Mouse (Mus musculus): ENCODE data around the gene Dnajb11.

The Dnajb11 gene

DNA sequence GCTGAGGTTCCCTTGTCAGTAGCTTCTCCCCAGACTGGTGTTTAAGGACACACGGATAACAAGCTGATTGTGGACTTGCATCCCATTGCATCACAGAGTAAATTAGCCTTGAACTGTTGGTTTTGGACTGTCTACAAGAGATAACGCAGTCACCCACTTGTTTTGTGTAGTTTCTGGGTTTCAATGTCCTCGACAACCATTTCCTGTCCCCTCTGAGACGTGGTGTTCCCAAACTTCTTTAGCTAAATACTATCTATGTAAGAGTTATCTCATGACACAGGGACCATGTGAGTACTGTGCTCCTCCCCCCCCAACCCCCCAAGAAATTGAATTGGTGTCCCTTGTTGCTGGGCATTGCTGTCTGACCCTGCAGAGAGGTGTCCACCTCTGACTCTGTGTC, 23.8 kb downstream of the Dnajb11 start:
- DNase-seq (ENCODE audit: low read depth), result no peak

DNA sequence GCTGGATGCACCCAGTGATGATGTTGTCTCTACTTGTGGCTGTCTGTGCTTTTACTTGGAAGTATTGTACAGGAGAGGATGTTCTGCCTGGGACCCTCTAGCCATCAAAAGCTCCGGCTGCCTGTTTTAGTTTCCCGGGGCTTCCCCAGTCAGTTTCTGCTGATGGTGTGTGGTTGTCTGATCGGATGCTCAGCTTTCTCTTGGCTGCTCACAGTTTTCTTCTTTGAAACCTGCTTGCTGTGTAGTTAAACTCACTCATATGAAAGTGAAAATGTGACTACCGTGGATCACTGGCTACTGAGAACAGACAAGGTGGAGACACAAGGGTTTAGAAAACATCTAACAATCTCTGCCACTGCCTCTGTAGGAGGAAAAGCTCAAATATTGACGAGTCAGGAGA, 25.8 kb downstream of the Dnajb11 start:
- no peak for DNase-seq (ENCODE audit: low read depth)

DNA sequence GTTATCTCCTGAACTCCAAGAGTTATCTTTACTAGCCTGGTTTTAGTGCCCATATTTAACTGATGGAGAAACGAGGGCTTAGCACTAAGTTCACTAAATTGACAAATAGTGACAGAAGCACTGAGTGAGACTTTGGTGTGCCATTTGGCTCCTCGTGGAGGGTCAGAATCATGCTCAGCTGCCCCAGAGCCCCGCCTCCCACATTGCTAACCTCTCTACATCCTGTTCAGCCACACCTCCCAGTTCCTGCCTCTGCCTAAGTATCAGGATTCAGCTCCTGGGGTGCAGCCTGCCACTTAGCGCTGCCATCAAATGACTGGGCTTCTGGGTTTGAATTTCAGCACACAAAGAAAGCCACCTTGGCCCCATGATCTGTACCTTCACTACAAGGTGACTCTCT, 27.7 kb downstream of the Dnajb11 start:
- DNase-seq (ENCODE audit: low read depth), result no peak

DNA sequence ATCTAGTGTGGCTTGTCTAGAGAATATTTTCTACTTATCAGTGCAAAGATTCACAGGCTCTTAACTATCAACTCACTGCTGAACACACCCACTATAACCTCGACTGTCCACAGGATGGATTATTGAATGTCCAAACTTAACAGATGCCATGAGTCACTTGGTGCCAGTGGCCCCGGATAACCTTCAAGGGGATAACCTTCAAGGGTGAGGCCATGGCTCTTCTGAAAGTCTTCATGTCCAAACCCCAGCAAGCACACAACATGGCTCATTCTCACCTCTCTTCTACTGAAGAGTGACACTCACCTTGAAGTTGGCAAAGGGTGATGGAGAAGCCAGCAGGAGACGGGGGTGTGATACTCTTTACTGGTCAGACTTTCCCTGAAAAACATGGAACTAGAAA, 29.1 kb downstream of the Dnajb11 start:
- DNase-seq (ENCODE audit: low read depth), result no peak

DNA sequence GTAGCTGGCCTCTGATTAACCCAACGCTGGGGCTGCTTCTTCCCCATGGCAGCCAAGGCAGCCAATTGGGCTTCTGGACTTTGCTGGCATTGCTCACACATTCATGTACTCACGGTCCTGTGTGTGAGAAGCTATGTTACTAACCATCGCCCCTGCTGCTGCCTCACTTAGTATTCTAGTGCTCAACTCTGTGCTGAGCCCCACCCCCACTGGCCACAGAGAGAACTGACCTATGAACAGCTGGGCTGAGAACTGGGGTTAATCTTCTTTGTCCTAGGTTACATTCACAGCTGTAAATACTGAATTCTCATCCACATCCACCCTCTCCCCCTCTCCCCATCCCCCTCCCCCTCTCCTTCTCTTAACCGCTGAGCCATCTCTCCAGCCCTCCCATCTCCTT, 31.2 kb downstream of the Dnajb11 start:
- no peak for DNase-seq (ENCODE audit: low read depth)

DNA sequence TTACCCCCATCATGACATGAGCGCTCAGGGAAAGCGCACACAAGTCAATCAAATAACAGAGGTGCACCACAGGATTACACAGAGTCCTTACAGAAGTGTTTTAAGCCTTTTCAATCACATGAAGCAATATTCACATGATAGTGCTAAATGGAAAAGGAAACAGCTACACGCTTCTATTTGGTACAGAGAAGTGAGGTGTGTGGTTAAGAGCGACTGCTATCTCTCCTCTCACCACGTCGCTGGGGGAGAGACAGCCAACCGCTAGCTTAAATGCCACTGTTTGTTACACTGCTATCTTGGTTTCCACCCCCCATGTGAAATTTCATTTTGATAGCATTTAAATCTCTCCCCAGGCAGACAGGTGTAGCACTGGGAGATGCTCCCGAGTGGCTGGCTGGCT, 32.1 kb downstream of the Dnajb11 start:
- no peak for DNase-seq (ENCODE audit: low read depth)

DNA sequence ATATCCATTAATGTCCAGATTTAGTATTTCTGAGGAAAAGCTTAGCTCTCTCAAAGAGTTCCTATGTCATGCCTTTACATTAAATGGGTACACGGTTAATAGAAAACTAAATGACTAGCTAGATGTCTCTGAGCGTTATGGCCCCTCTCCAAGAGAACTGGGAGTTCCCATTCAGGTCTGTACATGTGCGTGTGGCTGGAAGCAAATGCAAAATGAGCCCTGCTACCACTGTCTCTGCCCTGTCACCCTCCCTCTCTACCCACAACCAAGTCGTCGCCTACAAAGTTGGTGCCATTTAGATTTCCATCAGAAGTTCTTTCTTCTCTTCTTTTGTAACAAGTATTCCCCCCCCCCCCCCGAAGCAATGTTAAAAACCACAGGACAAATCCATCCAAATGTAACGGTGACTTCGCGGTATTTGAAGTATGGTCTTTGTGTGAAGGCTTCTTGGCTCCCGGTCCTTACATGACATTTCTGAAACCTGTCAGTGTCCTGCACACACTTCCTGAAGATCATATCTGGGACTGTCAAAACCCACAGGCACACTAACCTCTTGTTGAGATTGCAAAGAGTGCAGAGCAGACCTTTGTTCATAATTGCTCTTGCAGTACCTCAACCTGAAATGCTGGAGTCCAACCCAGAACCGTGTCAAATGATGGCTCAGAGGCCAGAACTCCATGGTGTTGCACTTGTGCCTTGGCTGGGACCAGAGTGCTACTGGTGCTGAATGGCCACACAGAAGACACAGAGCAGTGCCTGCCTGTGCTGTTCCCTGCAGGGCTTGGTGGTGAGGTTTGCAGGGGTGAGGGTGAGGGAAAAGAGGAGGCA, 33.3 kb downstream of the Dnajb11 start, which contains the start of gene Ahsg:
Ahsg (plus strand) TSS at position 595 of the 828 bp plus-strand sequence.
- DNase-seq (ENCODE audit: low read depth), result no peak

DNA sequence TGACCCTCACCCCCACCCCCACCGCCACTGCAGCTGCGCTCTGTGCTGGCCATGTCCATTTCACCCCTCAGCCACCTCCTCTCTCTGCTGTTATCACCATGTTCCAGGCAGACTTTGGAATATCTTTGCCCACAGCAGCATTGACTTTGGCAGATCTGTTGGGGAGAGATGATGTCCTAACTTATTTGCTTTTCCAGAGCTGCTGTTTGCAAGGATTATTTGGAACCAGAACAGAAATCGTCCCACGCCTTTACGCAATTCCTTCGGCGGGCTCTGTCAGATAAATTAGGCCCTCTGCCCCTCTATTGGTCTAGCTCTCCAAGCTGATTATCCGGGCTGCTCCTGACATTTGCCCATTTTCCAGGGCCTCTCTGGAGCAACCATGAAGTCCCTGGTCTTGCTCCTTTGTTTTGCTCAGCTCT, 34.1 kb downstream of the Dnajb11 start:
- DNase-seq (ENCODE audit: low read depth), result no peak

DNA sequence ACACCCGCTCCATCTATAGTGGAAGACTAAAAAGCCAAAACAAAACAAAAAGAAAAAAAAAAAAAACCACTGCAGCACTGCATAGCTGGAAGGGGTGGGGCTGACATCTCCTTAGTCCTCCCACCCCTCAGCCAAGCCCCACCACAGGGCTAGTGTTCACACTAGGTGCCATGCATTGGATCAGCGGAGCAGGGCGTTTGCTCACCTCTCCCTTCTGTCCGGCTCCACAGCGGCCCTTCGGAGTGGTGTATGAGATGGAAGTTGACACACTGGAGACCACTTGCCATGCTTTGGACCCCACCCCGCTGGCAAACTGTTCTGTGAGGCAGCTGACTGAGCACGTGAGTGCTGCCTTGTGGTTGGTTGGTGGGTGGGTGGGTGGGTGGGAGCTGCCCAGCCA, 36.5 kb downstream of the Dnajb11 start:
- DNase-seq (ENCODE audit: low read depth), result no peak

DNA sequence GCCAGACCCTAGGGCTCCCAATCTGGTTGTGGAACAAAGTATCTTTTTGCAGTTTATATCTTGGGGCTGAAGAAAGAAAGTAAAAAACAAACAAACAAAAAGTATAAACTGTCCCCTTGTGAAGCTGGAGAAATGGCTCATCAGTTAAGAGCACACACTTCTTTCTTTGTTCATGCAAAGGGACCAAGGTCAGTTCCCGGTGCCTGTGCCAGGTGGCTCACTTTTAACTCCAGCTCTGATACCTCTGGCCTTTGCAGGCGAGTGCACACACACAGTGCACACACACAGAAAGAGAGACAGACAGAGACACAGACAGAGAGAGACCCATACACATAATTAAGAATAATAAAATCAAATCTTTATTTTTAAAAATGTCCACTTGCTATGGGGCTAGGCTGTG, 39.0 kb downstream of the Dnajb11 start:
- no peak for DNase-seq (ENCODE audit: low read depth)

DNA sequence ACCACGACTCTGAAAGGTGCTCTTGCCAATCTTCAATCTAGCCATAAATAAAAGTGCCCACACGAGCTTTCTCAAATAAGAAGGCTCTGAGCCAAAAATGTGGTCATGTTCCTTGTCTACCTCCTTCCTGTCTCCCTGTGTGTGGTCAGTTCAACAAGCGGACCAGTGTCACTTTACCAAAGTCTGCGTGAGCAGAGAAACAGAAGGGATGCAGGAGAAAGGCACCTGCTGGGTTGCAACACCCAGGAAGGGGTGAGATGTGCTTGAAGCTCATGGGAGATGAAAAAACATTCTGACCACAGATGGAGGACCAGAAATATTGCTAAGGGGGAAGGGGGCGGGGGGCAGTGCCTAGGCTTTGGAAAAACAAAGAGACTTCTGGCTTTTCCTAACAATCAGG, 41.7 kb downstream of the Dnajb11 start:
- no peak for DNase-seq (ENCODE audit: low read depth)

DNA sequence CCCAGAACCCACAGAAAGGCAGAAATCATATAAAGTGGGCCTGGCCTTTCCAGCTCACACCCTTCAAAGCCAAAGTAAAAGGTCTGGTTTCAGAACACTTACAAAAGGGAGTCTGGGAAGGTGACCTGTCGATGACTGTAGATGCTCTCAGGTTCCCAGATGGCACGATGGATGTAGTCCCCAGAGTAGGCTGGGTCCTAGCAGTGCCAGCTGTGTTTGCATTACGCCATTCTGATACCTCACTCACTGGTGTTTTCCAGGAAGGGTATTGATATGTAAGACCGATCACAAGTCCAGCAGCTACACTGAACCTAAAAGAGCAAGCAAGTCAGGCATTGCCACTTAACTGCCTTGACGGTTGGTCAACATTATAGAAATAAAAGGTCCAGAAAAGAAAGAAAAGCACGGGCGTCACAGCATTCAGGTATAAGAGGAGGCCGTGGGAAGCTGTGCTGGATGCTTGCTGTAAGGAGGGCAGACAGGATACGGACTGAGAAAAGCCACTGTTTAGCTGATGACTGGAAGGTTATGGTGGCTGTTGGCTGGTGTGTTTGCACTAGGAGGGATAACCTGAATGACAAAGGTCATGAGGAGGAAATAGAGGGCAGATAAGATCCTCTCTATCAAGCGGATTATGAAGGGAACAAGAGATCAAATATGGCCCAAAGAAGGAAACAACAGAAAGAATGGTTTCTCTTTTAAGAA, 42.4 kb downstream of the Dnajb11 start:
- DNase-seq (ENCODE audit: low read depth), result no peak

DNA sequence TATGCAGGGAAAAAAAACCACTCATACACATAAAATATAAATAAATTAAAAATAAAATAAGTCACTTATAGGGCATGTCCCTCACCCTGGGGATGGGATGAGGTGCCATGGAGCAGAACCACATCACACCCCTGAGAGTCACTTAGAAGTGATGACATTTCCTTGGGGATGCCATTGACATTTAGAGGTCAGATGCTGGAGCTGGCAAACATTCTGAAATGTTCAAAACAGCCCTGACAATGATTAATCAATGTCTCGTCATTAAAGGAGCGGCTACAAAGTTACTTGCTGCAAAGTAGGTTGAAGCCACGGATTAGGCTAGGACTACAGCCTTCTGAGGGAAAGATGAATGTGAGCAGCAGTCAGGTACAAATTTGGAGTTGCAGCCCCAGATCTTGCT, 43.7 kb downstream of the Dnajb11 start:
- DNase-seq (ENCODE audit: low read depth), result no peak

DNA sequence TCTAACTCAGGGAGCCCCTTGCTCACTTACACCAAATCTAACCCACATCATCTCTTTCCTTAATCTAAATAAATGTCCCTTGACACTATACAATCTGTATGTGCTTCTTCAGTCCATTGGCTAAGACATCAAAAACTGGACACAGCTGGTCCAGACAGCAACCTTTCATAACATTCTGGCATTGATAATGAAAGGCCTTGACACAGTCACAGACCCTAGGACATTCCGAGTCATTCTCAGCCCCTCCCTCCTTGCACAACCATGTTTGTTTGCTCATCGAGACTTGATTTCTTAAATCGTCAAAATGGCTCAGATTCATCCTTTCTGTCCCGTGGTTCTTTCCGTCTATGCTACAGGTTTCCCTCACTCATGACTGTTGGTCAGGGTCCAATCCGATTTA, 51.6 kb downstream of the Dnajb11 start:
- no peak for DNase-seq (ENCODE audit: low read depth)

DNA sequence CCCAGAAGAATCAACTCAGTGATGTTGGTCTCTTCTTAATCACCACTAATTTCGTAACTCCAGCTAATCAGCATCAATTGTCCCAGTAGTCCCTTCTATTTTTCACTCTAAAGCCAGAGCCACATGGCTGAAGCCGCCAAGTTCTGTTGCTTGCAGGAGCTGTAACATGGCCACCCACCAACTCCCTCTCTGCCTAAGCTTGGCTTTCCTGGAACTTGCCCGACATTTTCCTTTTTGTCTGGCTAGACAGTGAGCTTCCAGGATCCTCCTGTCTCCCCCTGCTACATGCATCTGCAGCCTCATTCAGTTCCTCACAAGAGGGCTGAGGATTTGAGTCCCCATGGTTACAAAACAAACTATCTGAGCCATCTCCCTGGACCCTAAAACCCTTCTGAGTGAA, 54.3 kb downstream of the Dnajb11 start:
- no peak for DNase-seq (ENCODE audit: low read depth)

DNA sequence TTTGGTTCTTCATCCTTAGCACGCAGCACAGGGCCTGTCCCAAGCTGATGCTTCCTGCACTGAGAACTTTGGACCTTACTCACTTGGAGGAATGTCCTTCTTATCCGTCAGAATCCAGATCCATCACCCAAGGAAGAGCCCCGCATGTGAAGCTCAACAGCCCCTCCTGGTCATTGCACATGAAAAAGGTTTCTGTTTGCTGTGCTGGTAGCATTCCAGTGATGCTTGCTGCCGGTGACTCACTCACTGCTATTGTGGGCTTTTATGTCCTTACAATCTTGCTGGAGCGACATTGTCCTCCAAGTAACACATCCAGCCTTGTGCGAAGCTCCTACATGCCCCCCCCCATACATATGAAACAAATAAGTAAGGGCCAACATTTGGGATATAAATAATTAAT, 55.2 kb downstream of the Dnajb11 start:
- peak; percentile 61 for DNase-seq (ENCODE audit: low read depth)

DNA sequence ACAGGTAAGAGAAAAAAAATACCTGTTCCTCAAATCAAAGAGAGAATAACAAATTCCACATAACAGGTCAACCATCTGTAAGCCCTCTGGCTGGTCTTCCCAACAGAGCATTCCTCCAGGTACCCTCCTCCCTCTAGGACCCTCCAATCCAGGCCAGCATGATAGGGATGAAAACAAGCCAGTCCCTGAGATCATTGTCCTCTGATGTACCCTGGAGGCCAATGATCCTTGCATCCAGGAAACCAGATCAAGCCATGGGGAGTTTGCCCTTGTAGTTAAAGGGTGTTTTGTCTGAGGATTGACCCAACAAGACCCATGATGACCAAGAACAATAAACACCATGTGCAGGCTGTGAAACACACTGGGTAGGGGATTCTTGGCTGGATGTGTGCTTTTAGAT, 56.6 kb downstream of the Dnajb11 start:
- no peak for DNase-seq (ENCODE audit: low read depth)

DNA sequence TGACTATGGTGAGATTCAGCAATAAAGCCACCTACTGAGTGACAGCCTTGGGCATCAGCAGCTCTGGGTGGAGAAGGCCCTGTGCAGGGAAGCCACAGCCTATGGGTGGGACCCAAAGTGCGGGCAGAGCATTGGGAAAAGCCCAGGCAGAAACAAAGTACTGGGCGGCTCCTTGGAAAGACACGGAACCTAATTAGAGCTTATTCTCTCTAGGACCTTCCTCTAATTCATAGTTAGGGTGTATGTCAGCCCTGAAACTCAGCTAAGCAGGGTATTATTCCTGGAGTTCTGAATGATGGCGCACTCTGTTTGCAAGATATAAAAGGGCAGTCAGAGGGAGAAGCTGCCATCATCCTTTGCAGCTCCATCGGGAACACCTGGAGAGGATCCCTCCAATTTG, 60.4 kb downstream of the Dnajb11 start, which contains the start of gene Fetub:
Fetub (plus strand) TSS at position 301 of the 400 bp plus-strand sequence.
- DNase-seq (ENCODE audit: low read depth), result no peak

DNA sequence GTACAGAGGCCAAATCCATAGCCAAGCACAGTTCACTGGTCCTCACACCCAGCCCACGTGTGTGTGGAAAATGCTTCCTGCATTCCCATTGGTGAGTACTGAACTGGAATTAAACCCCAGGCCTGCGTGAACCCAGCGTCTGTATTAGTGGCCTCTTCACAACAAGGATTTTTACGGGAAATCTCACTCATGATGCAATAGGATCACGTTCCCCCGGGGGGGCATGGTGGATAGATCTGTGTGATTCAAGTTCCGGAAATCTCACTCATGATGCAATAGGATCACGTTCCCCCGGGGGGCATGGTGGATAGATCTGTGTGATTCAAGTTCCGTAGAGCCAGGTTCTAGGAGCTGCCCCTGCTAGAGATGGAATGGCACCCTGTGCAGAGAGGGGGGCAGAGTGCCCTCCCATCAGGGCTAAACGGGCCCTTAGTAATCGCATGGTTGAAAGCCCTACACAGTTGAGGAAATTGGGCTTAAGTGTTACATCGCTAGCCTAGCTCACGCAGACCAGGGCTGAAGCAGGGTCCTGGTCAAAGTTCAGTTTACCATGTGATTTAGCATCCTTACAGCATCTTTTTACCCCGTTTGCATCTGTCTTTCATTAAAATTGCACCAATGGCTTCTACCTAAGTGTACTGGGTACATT, 61.1 kb downstream of the Dnajb11 start:
- DNase-seq (ENCODE audit: low read depth), result peak; percentile 66

DNA sequence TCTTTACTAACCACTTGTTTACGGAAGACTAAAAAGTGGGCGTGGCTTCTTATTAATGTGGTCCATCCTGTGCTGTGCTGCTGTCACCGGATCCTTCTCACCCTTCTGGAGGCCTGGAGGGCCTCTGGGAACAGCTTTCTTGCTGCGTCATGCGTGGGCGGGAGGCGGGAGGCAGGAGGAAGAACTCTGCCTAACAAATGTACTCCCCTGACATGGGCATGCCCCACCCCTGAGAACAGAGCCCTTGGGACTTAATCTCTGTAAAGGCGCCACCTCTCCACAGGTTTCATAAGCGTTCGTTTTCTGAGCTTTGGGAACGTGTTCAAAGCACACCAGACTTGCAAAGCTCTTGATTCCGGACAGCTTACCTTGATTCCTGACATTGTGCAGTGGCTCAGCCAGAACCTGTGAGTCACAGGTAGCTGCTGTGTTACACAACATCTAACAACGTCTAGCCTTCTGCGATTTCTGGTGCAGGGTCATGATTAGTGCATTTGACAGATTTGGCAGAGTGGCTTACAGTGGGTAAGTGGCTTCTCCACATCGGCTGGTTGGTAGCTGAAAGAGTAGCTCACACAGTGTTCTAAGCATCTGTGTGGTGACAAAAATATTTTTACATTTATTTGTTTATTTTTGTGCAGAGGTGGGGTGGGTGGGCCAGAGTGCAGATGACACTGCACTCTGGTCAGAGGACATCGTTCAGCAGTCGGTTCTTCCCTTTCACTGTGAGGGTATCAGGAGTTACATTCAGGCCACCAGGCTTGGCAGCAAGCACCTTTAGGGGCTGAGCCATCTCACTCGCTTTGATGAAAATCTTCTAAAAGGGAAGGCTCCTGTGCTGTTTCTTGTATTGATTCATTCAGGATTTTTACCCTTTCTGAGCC, 62.6 kb downstream of the Dnajb11 start:
- DNase-seq (ENCODE audit: low read depth), result peak; percentile 75

DNA sequence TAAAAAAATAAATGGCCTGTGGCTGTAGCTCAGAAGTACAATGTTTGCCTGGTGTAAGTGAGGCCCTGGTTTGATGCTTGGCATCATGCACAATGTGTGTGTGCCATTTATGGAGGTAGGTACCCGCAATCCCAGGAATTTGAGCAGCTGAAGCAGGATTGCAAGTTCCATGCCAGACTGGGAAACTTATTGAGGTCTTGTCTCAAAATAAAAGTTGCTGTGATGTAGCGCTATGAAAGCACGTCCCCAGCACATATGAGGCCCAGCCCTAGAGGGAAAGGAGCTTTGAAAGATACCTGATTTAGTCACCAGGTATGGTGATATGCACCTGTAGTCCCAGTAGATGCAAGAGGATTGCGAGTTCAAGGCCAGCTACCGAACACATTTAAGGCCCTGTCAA, 64.1 kb downstream of the Dnajb11 start:
- DNase-seq (ENCODE audit: low read depth), result no peak

DNA sequence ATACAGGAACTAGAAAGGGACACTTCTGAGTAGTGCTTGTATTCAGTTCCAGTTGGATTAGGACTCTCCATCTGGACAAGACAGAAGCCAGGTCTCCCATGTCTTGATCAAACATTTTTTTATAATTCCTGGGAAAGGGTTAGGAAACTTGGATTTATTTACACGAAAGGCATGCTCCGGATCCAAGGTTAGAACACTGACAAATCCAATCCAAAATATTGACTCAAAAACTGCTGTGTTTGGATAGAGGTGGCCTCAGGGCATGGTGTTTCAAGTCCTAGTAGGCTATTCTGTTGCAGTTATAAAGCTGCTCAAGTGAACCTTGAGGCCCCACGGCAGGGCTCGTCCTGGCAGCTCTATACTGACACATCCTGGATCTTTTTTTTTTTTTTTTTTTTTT, 64.8 kb downstream of the Dnajb11 start:
- DNase-seq (ENCODE audit: low read depth), result no peak

Data from NIH3T3 (cell line).